Mouse (Mus musculus) forebrain, postnatal 0 days (tissue): ENCODE results near the gene Wbp11. TPM values are rescaled to one million over a fixed set of nuclear protein-coding genes. Genes with fewer than 3 reads are reported as not detected.
"Not testable (repeated sequence)": the region's sequence is repeated elsewhere in the genome, so short reads cannot be mapped to it uniquely, and the experiment has no call there.

ENCODE experiments used
- ATAC-seq: fragments of 200-750 bp; cut with Nextera tagmentation; 2 replicates; pipeline ENCODE4 v1.8.0; 2017; ENCODE audit warnings: mild to moderate bottlenecking, moderate library complexity
- DNase-seq: peaks from one replicate; pipeline ENCODE4 v3.0.0-alpha.2; 2015
- H3K27ac ChIP-seq: fragments of 300-500 bp; sonication (generic); 2 replicates; pipeline ENCODE4 v1.5.1; 2014; ENCODE audit warnings: low read depth, mild to moderate bottlenecking, antibody characterized with exemption, low read length, moderate library complexity, mixed read lengths
- H3K27me3 ChIP-seq: fragments of 300-500 bp; sonication (generic); 2 replicates; pipeline ENCODE4 v1.6.1; 2014; ENCODE audit warnings: mild to moderate bottlenecking, low read length, mixed read lengths; ENCODE audit not compliant: insufficient read depth
- H3K36me3 ChIP-seq: fragments of 300-500 bp; sonication (generic); 2 replicates; pipeline ENCODE4 v1.6.1; 2014; ENCODE audit warnings: mild to moderate bottlenecking, moderate library complexity; ENCODE audit not compliant: insufficient read depth
- H3K4me1 ChIP-seq: fragments of 300-500 bp; sonication (generic); 2 replicates; pipeline ENCODE4 v1.6.1; 2014; ENCODE audit warnings: antibody characterized with exemption; ENCODE audit not compliant: insufficient read depth
- H3K4me2 ChIP-seq: fragments of 300-500 bp; sonication (generic); 2 replicates; pipeline ENCODE4 v1.6.1; 2014; ENCODE audit warnings: low read depth, mild to moderate bottlenecking, moderate library complexity
- H3K4me3 ChIP-seq: fragments of 300-500 bp; sonication (generic); 2 replicates; pipeline ENCODE4 v1.5.1; 2014; ENCODE audit warnings: low read depth, low read length, mixed read lengths
- H3K9ac ChIP-seq: fragments of 300-500 bp; sonication (generic); 2 replicates; pipeline ENCODE4 v1.6.1; 2014; ENCODE audit warnings: mild to moderate bottlenecking
- H3K9me3 ChIP-seq: fragments of 300-500 bp; sonication (generic); 2 replicates; pipeline ENCODE4 v1.6.1; 2016; ENCODE audit warnings: low read length
- CTCF ChIP-seq: sonication (generic); IDR thresholded peaks from 2 replicates; pipeline ENCODE4 v1.5.1; 2016; ENCODE audit warnings: antibody characterized with exemption, control low read depth, low read depth
- WGBS: fragments of 180-500 bp; shearing (Covaris S2); extraction: QIAGEN DNeasy Blood & Tissue Kit; methylation state at CpG from one replicate; pipeline ENCODE4 v1.1.7; 2014; 5-methylcytosine and 5-hydroxymethylcytosine counted together
- polyA plus RNA-seq: library from polyadenylated mRNA; unstranded; fragments of >200 nt; fragmentation: Nextera tagmentation; extraction: Ambion mirVana; gene quantifications from 2 replicates; pipeline ENCODE4 v1.2.1, GENCODE M21; 2015
- total RNA-seq: library from RNA; depleted of rRNA; stranded (reverse); fragments of >200 nt; gene quantifications from 2 replicates; pipeline ENCODE4 v1.2.3, GENCODE M21; 2014

Wbp11 gene
- total and polyA plus RNA-seq, 2 experiments from 2014 or later, result 45.8 to 87.4 TPM

GRCm38 (mm10) chr6:136805409-136805775 lies 22.6 kb downstream of the Wbp11 start:
- WGBS, result 87% methylated on average over 1 of the region's 1 CpGs
- peaks cover 9% of the 10 kb centered on the region for H3K4me1 ChIP-seq
- no peaks in the 10 kb centered on the region for H3K27me3 ChIP-seq
- H3K9me3 ChIP-seq, result no peaks in the 10 kb centered on the region
- H3K27ac ChIP-seq, result no peak overlapping the region
- no peak for TF ChIP-seq CTCF
- no peak overlapping the region for H3K4me2 ChIP-seq
- ATAC-seq, result no peak
- H3K4me3 ChIP-seq, result no peak overlapping the region
- DNase-seq, result no peak
- no peak overlapping the region for H3K9ac ChIP-seq
- no peaks in the 10 kb centered on the region for H3K36me3 ChIP-seq

DNA sequence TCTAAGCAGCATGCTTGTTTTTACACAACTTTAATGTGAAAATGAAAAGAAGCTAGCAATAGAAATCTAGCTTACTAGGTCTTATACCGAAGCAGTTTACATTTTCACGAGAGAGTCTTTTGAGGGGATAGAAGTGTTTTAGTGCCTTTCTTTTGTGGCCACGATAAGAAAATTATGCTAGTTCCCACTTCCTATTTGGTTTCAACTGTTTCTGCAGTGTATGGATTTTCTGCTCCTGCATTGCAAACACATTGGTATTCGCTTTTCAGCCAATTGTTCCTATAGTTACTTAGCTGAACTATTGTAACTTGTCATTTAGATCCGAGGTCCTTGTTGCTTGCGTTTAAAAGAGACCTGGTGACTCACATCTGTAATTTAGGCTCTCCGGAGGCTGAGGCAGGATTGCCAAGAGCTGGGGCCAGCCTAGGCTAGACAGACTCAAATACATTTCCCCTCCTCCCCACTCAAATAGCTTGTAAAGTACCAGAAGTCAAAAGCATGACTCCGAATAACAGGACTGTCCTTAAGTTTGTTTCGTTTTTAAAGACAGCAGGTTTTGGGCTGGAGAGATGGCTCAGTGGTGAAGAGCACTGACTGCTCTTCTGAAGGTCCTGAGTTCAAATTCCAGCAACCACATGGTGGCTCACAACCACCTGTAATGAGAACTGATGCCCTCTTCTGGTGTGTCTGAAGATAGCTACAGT lies 23.2 kb downstream of the Wbp11 start:
- peak overlapping the region; percentile 90 for H3K9ac ChIP-seq
- H3K4me3 ChIP-seq, result peak overlapping the region; percentile 59
- peaks cover 9% of the 10 kb centered on the region for H3K4me1 ChIP-seq
- ATAC-seq (no peak), DNase-seq (no peak)
- H3K36me3 ChIP-seq, result no peaks in the 10 kb centered on the region
- WGBS, result 26% methylated on average over 9 of the region's 9 CpGs
- peak overlapping the region; percentile 64 for H3K4me2 ChIP-seq
- TF ChIP-seq CTCF, result peak; percentile 12; the same call in 1 of the 2 replicates
- H3K27ac ChIP-seq, result peak overlapping the region; percentile 97
- no peaks in the 10 kb centered on the region for H3K9me3 ChIP-seq
- H3K27me3 ChIP-seq, result no peaks in the 10 kb centered on the region

DNA sequence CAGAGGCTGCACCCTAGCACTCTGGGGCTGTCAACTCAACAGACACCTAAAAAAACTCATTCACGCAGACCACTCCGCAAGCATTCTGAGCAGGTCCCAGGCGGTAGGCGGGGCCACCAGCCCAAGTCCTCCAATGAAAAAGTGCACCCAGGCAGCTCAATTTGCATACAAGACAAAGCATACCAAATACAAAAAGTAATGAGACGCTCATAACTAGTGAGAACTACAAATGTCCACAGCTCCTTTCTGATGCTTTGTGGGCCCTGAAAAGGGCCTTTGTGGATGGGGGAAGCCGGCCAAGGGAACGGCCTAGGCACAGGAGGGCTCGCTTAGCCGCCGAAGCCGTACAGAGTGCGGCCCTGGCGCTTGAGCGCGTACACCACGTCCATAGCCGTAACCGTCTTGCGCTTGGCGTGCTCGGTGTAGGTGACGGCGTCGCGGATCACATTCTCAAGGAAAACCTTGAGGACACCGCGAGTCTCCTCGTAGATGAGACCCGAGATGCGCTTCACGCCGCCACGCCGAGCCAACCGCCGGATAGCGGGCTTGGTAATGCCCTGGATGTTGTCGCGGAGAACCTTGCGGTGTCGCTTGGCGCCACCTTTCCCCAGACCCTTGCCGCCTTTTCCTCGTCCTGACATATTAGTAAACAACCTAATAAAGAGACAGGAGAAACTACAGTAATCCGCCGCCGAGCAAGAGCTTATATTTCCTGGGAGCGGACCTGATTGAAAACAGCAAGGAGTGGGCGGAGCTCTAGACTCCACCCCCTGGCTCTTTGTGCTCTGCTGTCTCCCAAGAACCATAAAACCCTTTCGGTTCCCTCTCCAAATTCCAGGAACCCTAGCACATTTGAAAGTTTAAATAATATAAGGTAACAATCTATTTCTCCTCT lies 24.0 kb downstream of the Wbp11 start, which contains the start of gene Hist4h4:
Gene Hist4h4 (minus strand): TSS at position 677 of the 895 bp plus-strand sequence.
- no peak for TF ChIP-seq CTCF
- Histone ChIP-seq H3K36me3 (no peaks in the 10 kb centered on the region), H3K4me2 (peak within 1 kb of the TSS; percentile 64), H3K27ac (peak within 1 kb of the TSS; percentile 97), H3K9ac (peak within 1 kb of the TSS; percentile 90), H3K4me3 (peak within 1 kb of the TSS; percentile 59), H3K9me3 (no peaks in the 10 kb centered on the region), H3K27me3 (no peaks in the 10 kb centered on the region), H3K4me1 (peaks cover 5% of the 10 kb centered on the region)
- peak; percentile 81 for ATAC-seq
- DNase-seq, result peak; percentile 96
- under 1% methylated on average over 50 of the region's 50 CpGs for WGBS

- WGBS, result 18% methylated on average over 12 of the region's 12 CpGs
- no peaks in the 10 kb centered on the region for H3K27me3 ChIP-seq
- peak overlapping the region; percentile 64 for H3K4me2 ChIP-seq
- no peak for TF ChIP-seq CTCF
- H3K36me3 ChIP-seq, result no peaks in the 10 kb centered on the region
- H3K9ac ChIP-seq, result peak overlapping the region; percentile 90
- H3K4me1 ChIP-seq, result peaks cover 5% of the 10 kb centered on the region
- no peak for DNase-seq
- no peaks in the 10 kb centered on the region for H3K9me3 ChIP-seq
- H3K4me3 ChIP-seq, result peak overlapping the region; percentile 59
- ATAC-seq, result peak; percentile 4
- peak overlapping the region; percentile 97 for H3K27ac ChIP-seq
Measured at GRCm38 (mm10) chr6:136803093-136803738, 24.8 kb downstream of the Wbp11 start.

- Histone ChIP-seq H3K36me3 (no peaks in the 10 kb centered on the region), H3K9ac (no peak overlapping the region), H3K27ac (no peak overlapping the region), H3K9me3 (no peaks in the 10 kb centered on the region), H3K4me3 (no peak overlapping the region), H3K27me3 (no peaks in the 10 kb centered on the region), H3K4me2 (no peak overlapping the region), H3K4me1 (peaks cover 5% of the 10 kb centered on the region)
- DNase-seq (no peak), ATAC-seq (no peak)
- no peak for TF ChIP-seq CTCF
- 91% methylated on average over 6 of the region's 6 CpGs for WGBS
Measured at GRCm38 (mm10) chr6:136801274-136801673, 26.8 kb downstream of the Wbp11 start.

DNA sequence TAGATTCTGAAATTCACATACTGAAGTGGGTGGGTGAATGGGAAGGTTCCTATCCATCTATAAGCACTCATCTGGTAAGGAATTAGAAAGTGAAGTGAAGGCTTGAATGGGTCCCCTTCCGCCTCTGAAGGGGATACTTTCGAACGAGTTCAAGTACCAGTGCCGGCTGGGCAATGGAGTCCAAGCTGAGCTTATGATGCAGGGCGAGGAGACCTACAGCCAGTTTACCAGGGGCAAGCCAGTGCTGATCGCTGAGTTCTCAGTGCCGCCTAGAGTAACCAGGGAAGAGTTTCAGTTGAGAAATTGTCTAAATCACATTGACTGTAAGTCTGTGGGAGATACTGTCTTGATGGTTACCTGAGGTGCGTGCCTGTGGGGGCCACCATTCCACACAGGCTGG lies 27.3 kb downstream of the Wbp11 start:
- DNase-seq (no peak), ATAC-seq (no peak)
- Histone ChIP-seq H3K9ac (no peak overlapping the region), H3K36me3 (no peaks in the 10 kb centered on the region), H3K27me3 (no peaks in the 10 kb centered on the region), H3K4me1 (peaks cover 5% of the 10 kb centered on the region), H3K4me3 (no peak overlapping the region), H3K4me2 (no peak overlapping the region), H3K9me3 (no peaks in the 10 kb centered on the region), H3K27ac (no peak overlapping the region)
- no peak for TF ChIP-seq CTCF
- WGBS, result 89% methylated on average over 8 of the region's 8 CpGs

DNA sequence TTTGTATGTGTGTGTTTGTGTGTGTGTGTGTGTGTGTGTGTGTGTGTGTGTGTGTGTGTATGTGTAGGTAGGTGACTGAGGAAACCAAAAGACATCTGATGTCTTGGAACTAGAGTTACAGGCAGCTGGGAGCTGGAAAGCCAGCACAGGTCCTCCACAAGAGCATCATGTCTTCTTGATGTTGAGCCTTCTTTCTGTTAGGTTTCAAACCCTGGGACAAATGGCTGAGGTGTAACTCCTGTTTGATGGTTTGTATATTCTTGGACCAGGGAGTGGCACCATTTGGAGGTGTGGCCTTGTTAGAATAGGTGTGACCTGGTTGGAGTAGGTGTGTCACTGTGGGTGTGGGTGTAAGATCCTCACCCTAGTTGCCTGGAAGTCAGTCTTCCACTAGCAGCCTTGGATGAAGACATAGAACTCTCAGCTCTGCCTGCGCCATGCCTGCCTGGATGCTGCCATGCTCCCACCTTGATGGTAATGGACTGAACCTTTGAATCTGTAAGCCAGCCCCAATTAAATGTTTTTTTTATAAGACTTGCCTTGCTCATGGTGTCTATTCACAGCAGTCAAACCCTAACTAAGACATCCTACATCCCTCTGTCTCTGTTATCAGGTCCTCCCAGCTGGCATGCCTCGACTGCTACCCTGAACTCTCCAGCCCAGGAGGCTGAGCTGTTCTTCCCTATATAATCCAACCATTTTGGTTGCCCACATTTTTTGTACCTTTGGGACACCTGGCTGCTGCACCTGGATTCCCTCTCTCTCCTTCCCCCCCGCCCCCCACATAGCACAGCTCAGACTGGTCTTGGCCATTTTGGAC lies 29.9 kb downstream of the Wbp11 start:
- not testable (repeated sequence) for H3K27me3 ChIP-seq, H3K4me2 ChIP-seq, DNase-seq, H3K4me3 ChIP-seq, H3K9ac ChIP-seq, H3K9me3 ChIP-seq, H3K4me1 ChIP-seq, H3K36me3 ChIP-seq, H3K27ac ChIP-seq, ATAC-seq
- 90% methylated on average over 3 of the region's 3 CpGs for WGBS
